Mouse (Mus musculus) stomach, postnatal 0 days (tissue): ENCODE data around the gene Cand2.

Source experiments
- CTCF ChIP-seq: IDR thresholded peaks from 2 replicates; pipeline ENCODE4 v1.5.1; 2016; ENCODE audit warnings: antibody characterized with exemption, low read depth, mild to moderate bottlenecking, moderate library complexity
- EP300 ChIP-seq: optimal IDR thresholded peaks from 2 replicates; pipeline ENCODE3; 2016; ENCODE audit warnings: antibody characterized with exemption

- TF ChIP-seq CTCF (no peak), EP300 (no peak)
Observed at GRCm38 (mm10) chr6:115811606-115812005, 37.3 kb downstream of the Cand2 start.
